10 mouse cellular contexts compared by ENCODE assay signal in genomic region chr7:142736943-142737490, GRCm38 (mm10). TPM values are rescaled to one million over a fixed set of nuclear protein-coding genes. Genes with fewer than 3 reads are reported as not detected.
DNase-seq lines count a peak whose midpoint lies in the region; ATAC-seq lines count a peak whose summit lies in the region.
"Had no signal": no experiment of that assay in that cellular context is flagged by ENCODE, and none has a peak within 500 bp of the region (broad histone marks: within the 10 kb centered on the region; RNA-seq: fewer than 3 reads in every experiment).

No protein-coding gene starts in this region.

- no peaks in the 10 kb centered on the region for H3K27me3 ChIP-seq in kidney, embryonic 15.5 days
- no peaks in the 10 kb centered on the region for H3K27me3 ChIP-seq in embryonic facial prominence, embryonic 11.5 days (ENCODE audit: control insufficient read depth, insufficient read depth, low read length)
- no peaks in the 10 kb centered on the region for H3K27me3 ChIP-seq in forebrain, embryonic 11.5 days (ENCODE audit: control insufficient read depth, insufficient read depth, low read length)

- H3K27ac ChIP-seq in kidney, embryonic 15.5 days = no peak overlapping the region
- no peak overlapping the region for H3K27ac ChIP-seq in embryonic facial prominence, embryonic 11.5 days (replicated peaks; ENCODE audit: low read depth, low read length)
- H3K27ac ChIP-seq in forebrain, embryonic 11.5 days (ENCODE audit: low read depth, low read length) = no peak overlapping the region
- H3K27ac ChIP-seq: macrophage had no signal

- no peaks in the 10 kb centered on the region for H3K9me3 ChIP-seq in kidney, embryonic 15.5 days (replicated peaks)
- H3K9me3 ChIP-seq in embryonic facial prominence, embryonic 11.5 days (replicated peaks; ENCODE audit: control insufficient read depth, low read length) = no peaks in the 10 kb centered on the region
- H3K9me3 ChIP-seq in forebrain, embryonic 11.5 days (ENCODE audit: control insufficient read depth, low read length) = no peaks in the 10 kb centered on the region

- no peak for ATAC-seq in kidney, embryonic 15.5 days (replicated peaks; ENCODE audit: low FRiP score)
- ATAC-seq in embryonic facial prominence, embryonic 11.5 days (replicated peaks; ENCODE audit: insufficient number of reproducible peaks, low FRiP score, low TSS enrichment, low read depth) = no peak
- no peak for ATAC-seq in forebrain, embryonic 11.5 days (replicated peaks; ENCODE audit: low FRiP score)

- H3K36me3 ChIP-seq in kidney, embryonic 15.5 days = no peaks in the 10 kb centered on the region
- H3K36me3 ChIP-seq in embryonic facial prominence, embryonic 11.5 days (replicated peaks; ENCODE audit: control insufficient read depth, insufficient read depth, low read depth, low read length) = no peaks in the 10 kb centered on the region
- H3K36me3 ChIP-seq in forebrain, embryonic 11.5 days (ENCODE audit: control insufficient read depth, insufficient read depth, low read length) = no peaks in the 10 kb centered on the region

- 70% methylated on average over 1 of the region's 1 CpGs for WGBS in kidney, embryonic 15.5 days
- 62% methylated on average over 1 of the region's 1 CpGs for WGBS in embryonic facial prominence, embryonic 11.5 days
- WGBS in forebrain, embryonic 11.5 days = 71% methylated on average over 1 of the region's 1 CpGs

- no peak overlapping the region for H3K9ac ChIP-seq in kidney, embryonic 15.5 days
- H3K9ac ChIP-seq in embryonic facial prominence, embryonic 11.5 days (replicated peaks; ENCODE audit: low read length) = no peak overlapping the region
- H3K9ac ChIP-seq in forebrain, embryonic 11.5 days (ENCODE audit: low read length) = no peak overlapping the region

- no peak overlapping the region for H3K4me2 ChIP-seq in kidney, embryonic 15.5 days
- H3K4me2 ChIP-seq in embryonic facial prominence, embryonic 11.5 days (ENCODE audit: low read depth, low read length) = no peak overlapping the region
- H3K4me2 ChIP-seq in forebrain, embryonic 11.5 days (ENCODE audit: low read depth, low read length, severe bottlenecking) = no peak overlapping the region

- H3K4me3 ChIP-seq in kidney, embryonic 15.5 days (replicated peaks) = no peak overlapping the region
- no peak overlapping the region for H3K4me3 ChIP-seq in embryonic facial prominence, embryonic 11.5 days (ENCODE audit: low read depth, low read length)
- no peak overlapping the region for H3K4me3 ChIP-seq in forebrain, embryonic 11.5 days (ENCODE audit: low read depth, low read length)

- H3K4me1 ChIP-seq in kidney, embryonic 15.5 days = no peaks in the 10 kb centered on the region
- H3K4me1 ChIP-seq in embryonic facial prominence, embryonic 11.5 days (ENCODE audit: control insufficient read depth, insufficient read depth, low read length) = no peaks in the 10 kb centered on the region
- H3K4me1 ChIP-seq in forebrain, embryonic 11.5 days (replicated peaks; ENCODE audit: control insufficient read depth, insufficient read depth, low read length) = no peaks in the 10 kb centered on the region

- peak; percentile 8 for DNase-seq in kidney, adult 18-20 months
- peak; percentile 6 to 37 for DNase-seq in CD8-positive naive resting alpha-beta T cell, adult 2 months (ENCODE audit: low read depth in 2 of 2, low spot score in 2 of 2)
- peak; percentile 56 for DNase-seq in adipocyte (ENCODE audit: low spot score)
- peak; percentile 82 for DNase-seq in embryonic facial prominence, embryonic 11.5 days (ENCODE audit: low spot score)
- DNase-seq in layer of hippocampus, postnatal 14 days (ENCODE audit: low spot score in 2 of 2) = peak; percentile 12 to 63
- peak; percentile 4 for DNase-seq in right cerebral cortex, postnatal 14 days
- no peak for DNase-seq in forebrain, embryonic 11.5 days (ENCODE audit: low spot score)

RNA-seq across cellular contexts. Expression of gene Ins2, which starts 6.2 kb away (rescaled TPM):
- polyA plus RNA-seq in kidney, embryonic 15.5 days (2015; fragmentation: Nextera tagmentation; extraction: Ambion mirVana) = 0.88 TPM in 1 of 2 replicates, not detected in the other
- not detected in 2 replicates for polyA plus RNA-seq in embryonic facial prominence, embryonic 11.5 days (2014; fragmentation: Nextera tagmentation; extraction: Ambion mirVana)
- not detected for total RNA-seq in layer of hippocampus, postnatal 14 days (2021)
- polyA plus RNA-seq in forebrain, embryonic 11.5 days (2014; fragmentation: Nextera tagmentation; extraction: Ambion mirVana) = not detected in 2 replicates
- polyA plus RNA-seq: gonadal fat pad, adult 2 months; macrophage had no signal
